Mouse (Mus musculus) liver, embryonic 14.5 days (tissue): ENCODE measurements around the gene Aqp11. TPM values are rescaled to one million over a fixed set of nuclear protein-coding genes. Genes with fewer than 3 reads are reported as not detected.

Experiments used
- ATAC-seq: fragments of 200-750 bp; cut with Nextera tagmentation; 2 replicates; pipeline ENCODE4 v1.8.0; 2017; ENCODE audit warnings: moderate number of reproducible peaks, mild to moderate bottlenecking, moderate library complexity; ENCODE audit not compliant: insufficient read depth
- DNase-seq, 3 experiments: peaks; one replicate each; pipeline ENCODE4 v3.0.0-alpha.2; 2012 to 2013; ENCODE audit warnings: low read depth in 3 of 3, low spot score in 3 of 3
- H3K27ac ChIP-seq: fragments of 300-500 bp; sonication (generic); 2 replicates; pipeline ENCODE4 v1.5.1; 2014; ENCODE audit warnings: moderate library complexity, mild to moderate bottlenecking, control low read depth, inconsistent platforms
- H3K27me3 ChIP-seq: fragments of 300-500 bp; sonication (generic); 2 replicates; pipeline ENCODE4 v1.6.1; 2014; ENCODE audit warnings: mild to moderate bottlenecking, low read length, moderate library complexity; ENCODE audit not compliant: control insufficient read depth, insufficient read depth
- H3K36me3 ChIP-seq: fragments of 300-500 bp; sonication (generic); replicated peaks from 2 replicates; pipeline ENCODE4 v1.6.1; 2014; ENCODE audit warnings: low read depth; ENCODE audit not compliant: control insufficient read depth, insufficient read depth
- H3K4me1 ChIP-seq, 2 experiments: fragments of 200-500 bp in 1 of 2; fragments of 300-500 bp in 1 of 2; sonication (generic) in 1 of 2; replicated peaks; 2 replicates each; pipeline ENCODE4 v1.6.1; 2012 to 2014; ENCODE audit warnings: antibody characterized with exemption in 1 of 2, inconsistent platforms in 1 of 2, low read length in 1 of 2; ENCODE audit not compliant: control insufficient read depth in 2 of 2, insufficient read depth in 2 of 2
- H3K4me2 ChIP-seq: fragments of 300-500 bp; sonication (generic); 2 replicates; pipeline ENCODE4 v1.6.1; 2014; ENCODE audit warnings: low read depth, mild to moderate bottlenecking, control low read depth, moderate library complexity
- H3K4me3 ChIP-seq, 2 experiments: fragments of 200-500 bp in 1 of 2; fragments of 300-500 bp in 1 of 2; sonication (generic) in 1 of 2; 2 replicates each; pipeline ENCODE4 v1.5.1; 2012 to 2014; ENCODE audit warnings: low read depth in 2 of 2, low read length in 2 of 2, mild to moderate bottlenecking in 2 of 2, control low read depth in 1 of 2, inconsistent platforms in 1 of 2, moderate library complexity in 1 of 2; ENCODE audit not compliant: insufficient read depth in 1 of 2
- H3K9ac ChIP-seq: fragments of 300-500 bp; sonication (generic); replicated peaks from 2 replicates; pipeline ENCODE4 v1.6.1; 2014; ENCODE audit warnings: mild to moderate bottlenecking, control low read depth, moderate library complexity
- H3K9me3 ChIP-seq: fragments of 300-500 bp; sonication (generic); 2 replicates; pipeline ENCODE4 v1.6.1; 2016; ENCODE audit warnings: low read length, mixed read lengths; ENCODE audit not compliant: control insufficient read depth
- CTCF ChIP-seq: IDR thresholded peaks from 2 replicates; pipeline ENCODE4 v1.5.1; 2016; ENCODE audit warnings: antibody characterized with exemption, low read depth, control low read depth
- EP300 ChIP-seq: IDR thresholded peaks from 2 replicates; pipeline ENCODE4 v1.6.1; 2016; ENCODE audit warnings: antibody characterized with exemption, low read depth
- WGBS: fragments of 180-500 bp; shearing (Covaris S2); extraction: QIAGEN DNeasy Blood & Tissue Kit; methylation state at CpG from one replicate; pipeline ENCODE4 v1.1.7; 2014; ENCODE audit not compliant: insufficient replicate concordance; 5-methylcytosine and 5-hydroxymethylcytosine counted together
- polyA plus RNA-seq, 2 experiments: library from polyadenylated mRNA; depleted of rRNA in 1 of 2; stranded (reverse) in 1 of 2; unstranded in 1 of 2; fragments of >200 nt; fragmentation: Nextera tagmentation in 1 of 2; extraction: Ambion mirVana in 1 of 2; gene quantifications; 2 replicates each; pipeline versions ENCODE4 v1.2.1 to v1.2.3; 2012 to 2014

Aqp11 gene
- polyA plus RNA-seq, 2 experiments = 7.4 to 22.3 TPM

GRCm38 (mm10) chr7:97735886-97736420, 2.1 kb downstream of the Aqp11 start:
- Histone ChIP-seq H3K27ac (no peak overlapping the region), H3K4me2 (peak overlapping the region; percentile 85), H3K4me1 (peaks cover 28 to 57% of the 10 kb centered on the region in 2 experiments), H3K36me3 (no peaks in the 10 kb centered on the region), H3K4me3 (peak overlapping the region in 1 of 2 experiments; percentile 20; a peak in 2 of 4 replicates), H3K9ac (no peak overlapping the region), H3K27me3 (no peaks in the 10 kb centered on the region), H3K9me3 (no peaks in the 10 kb centered on the region)
- ATAC-seq (no peak), DNase-seq (no peak)
- WGBS = 46% methylated on average over 4 of the region's 4 CpGs
- TF ChIP-seq CTCF = no peak
- TF ChIP-seq EP300 = no peak

GRCm38 (mm10) chr7:97735021-97735420, 3.1 kb downstream of the Aqp11 start:
- no peak overlapping the region; the same call in 1 of the 2 replicates for H3K9ac ChIP-seq
- ATAC-seq (no peak), DNase-seq (no peak)
- no peaks in the 10 kb centered on the region for H3K9me3 ChIP-seq
- no peaks in the 10 kb centered on the region for H3K27me3 ChIP-seq
- 74% methylated on average over 8 of the region's 8 CpGs for WGBS
- no peak overlapping the region for H3K4me3 ChIP-seq
- H3K36me3 ChIP-seq = no peaks in the 10 kb centered on the region
- H3K4me1 ChIP-seq = peaks cover 28 to 57% of the 10 kb centered on the region in 2 experiments
- TF ChIP-seq CTCF = no peak
- TF ChIP-seq EP300 = no peak
- H3K27ac ChIP-seq = no peak overlapping the region
- H3K4me2 ChIP-seq = peak overlapping the region; percentile 85

GRCm38 (mm10) chr7:97733606-97734005, 4.5 kb downstream of the Aqp11 start:
- H3K4me3 ChIP-seq = no peak overlapping the region
- H3K27me3 ChIP-seq = no peaks in the 10 kb centered on the region
- H3K4me2 ChIP-seq = peak overlapping the region; percentile 5
- DNase-seq = peak in 1 of 3 experiments; percentile 52
- 14% methylated on average over 5 of the region's 5 CpGs for WGBS
- H3K9me3 ChIP-seq = no peaks in the 10 kb centered on the region
- peaks cover 25 to 51% of the 10 kb centered on the region in 2 experiments for H3K4me1 ChIP-seq
- H3K9ac ChIP-seq = no peak overlapping the region
- ATAC-seq = peak; percentile 44
- H3K36me3 ChIP-seq = no peaks in the 10 kb centered on the region
- H3K27ac ChIP-seq = peak overlapping the region; percentile 41; the same call in 1 of the 2 replicates
- no peak for TF ChIP-seq CTCF
- TF ChIP-seq EP300 = peak; percentile 73

GRCm38 (mm10) chr7:97730427-97730826, 7.7 kb downstream of the Aqp11 start:
- Histone ChIP-seq H3K4me2 (no peak overlapping the region), H3K27me3 (no peaks in the 10 kb centered on the region), H3K9ac (no peak overlapping the region), H3K4me3 (no peak overlapping the region), H3K9me3 (no peaks in the 10 kb centered on the region), H3K36me3 (no peaks in the 10 kb centered on the region; the same call in 1 of the 2 replicates), H3K4me1 (peaks cover 16 to 35% of the 10 kb centered on the region in 2 experiments), H3K27ac (no peak overlapping the region)
- WGBS = 69% methylated on average over 3 of the region's 3 CpGs
- DNase-seq (no peak), ATAC-seq (no peak)
- TF ChIP-seq EP300 (no peak), CTCF (no peak)

- 77% methylated on average over 14 of the region's 14 CpGs for WGBS
- ATAC-seq = no peak
- H3K27me3 ChIP-seq = no peaks in the 10 kb centered on the region
- no peak overlapping the region for H3K27ac ChIP-seq
- no peak for DNase-seq
- H3K36me3 ChIP-seq = no peaks in the 10 kb centered on the region; the same call in 1 of the 2 replicates
- TF ChIP-seq CTCF = no peak
- no peak for TF ChIP-seq EP300
- no peak overlapping the region for H3K4me2 ChIP-seq
- no peaks in the 10 kb centered on the region for H3K9me3 ChIP-seq
- H3K4me3 ChIP-seq = no peak overlapping the region
- H3K4me1 ChIP-seq = peaks cover 12 to 25% of the 10 kb centered on the region in 2 experiments
- no peak overlapping the region for H3K9ac ChIP-seq
These were observed 9.1 kb downstream of the Aqp11 start for GRCm38 (mm10) chr7:97728666-97729614.
